Mouse (Mus musculus) neural tube, embryonic 15.5 days (tissue): ENCODE results near the gene Fbln5. TPM values are rescaled to one million over a fixed set of nuclear protein-coding genes. Genes with fewer than 3 reads are reported as not detected.
A peak's percentile ranks its signal among the peaks of the same experiment; 100 is the strongest.

Experiments
- ATAC-seq: fragments of 200-750 bp; cut with Nextera tagmentation; 2 replicates; pipeline ENCODE4 v1.8.0; 2017; ENCODE audit warnings: mild to moderate bottlenecking, moderate TSS enrichment, moderate library complexity; ENCODE audit not compliant: low FRiP score
- H3K27ac ChIP-seq: fragments of 300-500 bp; sonication (generic); replicated peaks from 2 replicates; pipeline ENCODE4 v1.5.1; 2015; ENCODE audit warnings: mild to moderate bottlenecking, inconsistent platforms
- H3K27me3 ChIP-seq: fragments of 300-500 bp; sonication (generic); replicated peaks from 2 replicates; pipeline ENCODE4 v1.6.1; 2015; ENCODE audit warnings: inconsistent platforms
- H3K36me3 ChIP-seq: fragments of 300-500 bp; sonication (generic); 2 replicates; pipeline ENCODE4 v1.6.1; 2015; ENCODE audit warnings: inconsistent platforms
- H3K4me1 ChIP-seq: fragments of 300-500 bp; sonication (generic); 2 replicates; pipeline ENCODE4 v1.6.1; 2015; ENCODE audit warnings: inconsistent platforms
- H3K4me2 ChIP-seq: fragments of 300-500 bp; sonication (generic); 2 replicates; pipeline ENCODE4 v1.6.1; 2015; ENCODE audit warnings: inconsistent platforms, mild to moderate bottlenecking, moderate library complexity
- H3K4me3 ChIP-seq: fragments of 300-500 bp; sonication (generic); replicated peaks from 2 replicates; pipeline ENCODE4 v1.5.1; 2015; ENCODE audit warnings: mild to moderate bottlenecking, inconsistent platforms
- H3K9ac ChIP-seq: fragments of 300-500 bp; sonication (generic); replicated peaks from 2 replicates; pipeline ENCODE4 v1.6.1; 2015; ENCODE audit warnings: mild to moderate bottlenecking, inconsistent platforms
- H3K9me3 ChIP-seq: fragments of 300-500 bp; sonication (generic); replicated peaks from 2 replicates; pipeline ENCODE4 v1.6.1; 2016; ENCODE audit warnings: inconsistent platforms
- whole genome bisulfite sequencing: fragments of 180-500 bp; shearing (Covaris S2); methylation state at CpG from one replicate; pipeline ENCODE4 v1.1.7; 2015; ENCODE audit warnings: mixed read lengths; 5-methylcytosine and 5-hydroxymethylcytosine counted together
- polyA plus RNA-seq: library from polyadenylated mRNA; unstranded; fragments of >200 nt; fragmentation: Nextera tagmentation; extraction: Ambion mirVana; gene quantifications from 2 replicates; pipeline ENCODE4 v1.2.1, GENCODE M21; 2015

The Fbln5 gene
- polyA plus RNA-seq, result 17.2 and 32.3 TPM in 2 replicates

DNA sequence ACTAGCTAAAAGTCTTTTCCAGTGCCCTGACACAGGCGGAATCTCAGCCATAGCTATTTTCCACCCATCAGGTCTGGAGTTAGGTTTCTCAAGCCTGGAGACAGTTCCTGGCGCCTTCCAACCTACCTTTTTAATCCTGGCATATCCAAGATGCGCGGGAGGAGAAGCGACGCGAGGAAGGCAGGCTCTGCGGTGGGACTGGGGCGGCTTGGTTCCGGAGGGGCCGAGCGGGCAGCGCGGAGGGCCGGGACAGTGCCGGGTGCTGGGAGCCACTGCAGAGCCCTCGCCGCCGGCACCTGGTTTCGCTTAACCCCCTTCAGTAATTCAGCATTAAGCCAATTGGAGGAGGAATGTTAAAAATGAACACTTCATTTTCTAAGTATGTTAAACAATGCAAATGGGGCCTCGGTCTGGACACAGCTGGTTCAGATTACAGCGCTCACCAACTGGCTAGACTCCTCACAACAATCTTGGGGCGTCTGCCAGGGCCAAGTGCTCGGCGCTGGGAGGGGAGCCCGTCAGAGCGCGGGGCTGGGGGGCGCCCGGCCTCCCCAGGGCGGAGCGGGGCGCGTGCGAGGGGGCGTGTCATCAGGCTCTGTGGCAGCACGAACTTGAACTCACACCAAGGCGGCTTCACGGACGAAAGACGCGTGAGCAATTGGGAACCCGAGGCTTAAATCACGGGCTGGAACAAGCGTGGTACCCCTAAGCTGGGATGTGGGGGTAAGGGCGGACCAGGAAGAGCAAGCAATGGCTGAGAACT lies at the start of gene Fbln5:
Gene Fbln5 (minus strand): TSS at position 448 of the 763 bp plus-strand sequence.
- Histone ChIP-seq H3K4me2 (peak within 1 kb of the TSS; percentile 99), H3K9ac (peak within 1 kb of the TSS; percentile 43), H3K4me3 (peak within 1 kb of the TSS; percentile 53), H3K9me3 (no peaks in the 10 kb centered on the region), H3K4me1 (peaks cover 16% of the 10 kb centered on the region), H3K27ac (no peak within 1 kb of the TSS), H3K27me3 (peaks cover 12% of the 10 kb centered on the region; the same call in 1 of the 2 replicates), H3K36me3 (no peaks in the 10 kb centered on the region)
- under 1% methylated on average over 46 of the region's 46 CpGs for WGBS
- ATAC-seq, result peak; percentile 69; the same call in 1 of the 2 replicates

DNA sequence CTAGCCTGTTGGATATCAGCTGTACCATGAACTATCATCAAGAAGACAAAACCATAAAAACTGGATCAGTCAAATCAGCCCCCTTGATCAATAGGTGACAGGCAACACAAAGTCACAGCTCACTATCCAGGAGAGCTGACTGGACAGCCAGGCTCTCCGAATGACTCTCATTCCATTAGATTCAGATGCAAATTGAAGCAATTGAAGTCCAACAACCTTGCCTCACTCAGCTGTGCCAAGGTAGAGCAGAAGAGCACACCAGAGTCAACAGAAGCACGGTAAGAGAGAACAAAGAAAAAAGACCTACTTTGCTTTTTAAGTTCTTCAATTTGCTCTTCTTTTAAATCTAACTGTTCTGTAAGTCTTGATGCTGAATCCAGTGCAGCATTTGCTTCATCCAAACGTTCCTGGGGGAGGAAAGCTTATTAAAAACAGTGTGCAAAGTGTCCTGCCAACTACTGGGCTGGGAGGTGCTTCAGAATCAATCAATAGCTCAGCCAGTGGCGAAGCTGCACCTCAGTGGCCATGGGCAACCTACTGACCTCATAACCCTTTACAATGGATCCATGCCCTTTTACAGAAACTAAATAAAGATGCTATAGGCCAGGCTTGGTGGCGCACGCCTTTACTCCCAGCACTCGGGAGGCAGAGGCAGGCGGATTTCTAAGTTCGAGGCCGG lies 43.6 kb upstream of the Fbln5 start:
- Histone ChIP-seq H3K36me3 (peaks cover 34% of the 10 kb centered on the region), H3K9me3 (no peaks in the 10 kb centered on the region), H3K9ac (no peak overlapping the region), H3K4me1 (no peaks in the 10 kb centered on the region), H3K27me3 (no peaks in the 10 kb centered on the region), H3K4me2 (no peak overlapping the region), H3K4me3 (no peak overlapping the region), H3K27ac (no peak overlapping the region)
- 84% methylated on average over 10 of the region's 10 CpGs for WGBS
- ATAC-seq, result no peak

DNA sequence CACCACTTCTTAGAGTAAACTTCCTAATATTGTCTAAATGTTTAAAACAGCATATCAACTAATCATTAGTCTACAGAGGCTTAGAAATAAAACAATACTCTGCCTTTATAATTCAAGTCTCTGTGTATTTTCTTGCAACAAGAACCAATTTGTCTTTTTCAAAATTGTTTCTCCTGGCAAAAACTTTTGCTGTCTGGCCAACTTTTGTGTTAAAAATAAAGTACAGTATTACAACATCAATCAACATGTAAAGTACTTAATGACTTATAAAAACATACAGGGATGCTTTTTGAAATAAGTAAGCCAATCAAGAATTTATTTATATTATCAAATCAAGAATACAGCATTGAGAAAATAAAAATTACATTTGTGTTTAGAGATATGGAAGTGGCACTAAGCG lies 41.4 kb upstream of the Fbln5 start:
- WGBS, result 100% methylated on average over 1 of the region's 1 CpGs
- no peak overlapping the region for H3K9ac ChIP-seq
- ATAC-seq, result no peak
- H3K4me1 ChIP-seq, result no peaks in the 10 kb centered on the region
- no peaks in the 10 kb centered on the region for H3K27me3 ChIP-seq
- no peak overlapping the region for H3K4me2 ChIP-seq
- H3K36me3 ChIP-seq, result peaks cover 18% of the 10 kb centered on the region
- no peak overlapping the region for H3K27ac ChIP-seq
- H3K9me3 ChIP-seq, result no peaks in the 10 kb centered on the region
- no peak overlapping the region for H3K4me3 ChIP-seq

DNA sequence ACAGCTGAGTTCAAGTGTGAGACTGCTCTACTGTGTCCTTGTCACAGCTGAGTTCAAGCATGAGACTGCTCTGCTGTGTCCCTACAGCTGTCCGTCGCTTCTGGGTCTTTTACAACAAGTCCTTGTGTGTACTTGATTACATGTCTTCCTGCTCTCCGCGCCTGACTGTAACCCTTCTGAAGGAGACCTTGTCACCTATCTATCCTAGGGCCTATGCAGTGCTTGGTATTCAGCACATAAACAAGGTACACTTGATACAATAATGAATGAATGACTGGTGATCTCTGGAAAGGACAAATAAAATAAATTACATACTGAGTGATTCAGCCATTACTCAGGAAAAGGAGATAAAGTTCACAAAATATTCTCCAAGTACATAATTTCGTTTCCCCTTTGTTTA lies 39.2 kb upstream of the Fbln5 start:
- WGBS, result 94% methylated on average over 5 of the region's 5 CpGs
- Histone ChIP-seq H3K36me3 (peaks cover 14% of the 10 kb centered on the region), H3K4me1 (no peaks in the 10 kb centered on the region), H3K27me3 (no peaks in the 10 kb centered on the region), H3K9ac (no peak overlapping the region), H3K27ac (no peak overlapping the region), H3K4me3 (no peak overlapping the region), H3K9me3 (no peaks in the 10 kb centered on the region), H3K4me2 (no peak overlapping the region)
- ATAC-seq, result no peak

DNA sequence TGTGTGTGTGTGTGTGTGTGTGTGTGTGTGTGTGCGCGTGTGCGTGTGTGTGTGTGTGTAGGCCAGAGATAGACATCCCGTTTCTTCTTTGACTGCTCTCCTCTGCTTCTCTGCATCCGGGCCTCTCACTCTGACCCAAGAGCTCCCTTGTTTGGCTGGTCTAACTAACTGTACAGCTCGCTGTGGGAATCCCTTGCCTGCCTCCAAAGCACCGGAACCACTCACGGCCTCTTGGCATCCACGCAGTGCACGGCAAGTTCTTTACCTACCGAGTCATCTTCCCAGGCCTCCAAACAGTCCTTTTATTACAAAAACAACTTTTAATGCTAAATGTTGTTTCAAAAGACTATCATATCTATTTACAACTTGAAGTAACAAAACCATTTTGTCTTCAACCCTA lies 35.5 kb upstream of the Fbln5 start:
- no peak for ATAC-seq
- Histone ChIP-seq H3K27ac (no peak overlapping the region), H3K9me3 (no peaks in the 10 kb centered on the region), H3K4me2 (no peak overlapping the region), H3K27me3 (no peaks in the 10 kb centered on the region), H3K9ac (no peak overlapping the region), H3K4me3 (no peak overlapping the region), H3K36me3 (no peaks in the 10 kb centered on the region), H3K4me1 (no peaks in the 10 kb centered on the region)
- 94% methylated on average over 11 of the region's 11 CpGs for WGBS

DNA sequence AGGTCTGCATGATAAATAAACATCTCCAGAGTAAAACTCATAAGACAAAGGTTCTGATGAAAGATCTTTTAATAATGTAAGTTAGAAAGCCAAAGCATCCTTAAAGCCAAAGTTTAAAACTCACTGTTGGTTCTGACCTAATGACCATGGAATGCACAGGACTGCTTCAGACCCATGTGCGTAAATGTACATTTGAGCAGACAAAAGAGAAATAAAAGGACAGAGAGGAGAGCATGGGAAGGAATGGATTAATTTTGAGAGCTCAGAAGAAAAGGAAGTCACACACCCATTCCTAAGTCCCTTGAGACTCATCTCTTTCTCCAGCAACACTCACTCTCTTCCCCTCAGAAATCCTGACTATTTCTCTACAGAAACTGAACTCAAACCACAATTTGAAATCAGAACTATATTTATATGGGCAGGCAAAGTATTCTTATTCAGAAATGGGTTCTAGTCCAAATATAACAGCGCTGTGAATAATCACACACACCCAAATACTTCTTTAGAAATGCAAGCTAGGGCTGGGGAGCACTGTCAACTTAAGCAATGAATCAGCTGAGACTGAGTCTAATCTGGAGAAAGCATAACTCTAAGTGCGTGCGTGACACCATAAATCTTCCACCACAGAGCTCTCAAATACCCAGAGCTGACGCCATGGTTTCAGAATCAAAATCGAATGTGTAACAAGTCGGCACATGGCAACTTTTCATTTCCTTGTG lies 33.1 kb upstream of the Fbln5 start:
- H3K4me3 ChIP-seq, result no peak overlapping the region
- no peaks in the 10 kb centered on the region for H3K36me3 ChIP-seq
- no peak overlapping the region for H3K27ac ChIP-seq
- no peaks in the 10 kb centered on the region for H3K27me3 ChIP-seq
- no peaks in the 10 kb centered on the region for H3K4me1 ChIP-seq
- no peak for ATAC-seq
- 75% methylated on average over 7 of the region's 7 CpGs for WGBS
- H3K4me2 ChIP-seq, result no peak overlapping the region
- H3K9ac ChIP-seq, result no peak overlapping the region
- no peaks in the 10 kb centered on the region for H3K9me3 ChIP-seq

DNA sequence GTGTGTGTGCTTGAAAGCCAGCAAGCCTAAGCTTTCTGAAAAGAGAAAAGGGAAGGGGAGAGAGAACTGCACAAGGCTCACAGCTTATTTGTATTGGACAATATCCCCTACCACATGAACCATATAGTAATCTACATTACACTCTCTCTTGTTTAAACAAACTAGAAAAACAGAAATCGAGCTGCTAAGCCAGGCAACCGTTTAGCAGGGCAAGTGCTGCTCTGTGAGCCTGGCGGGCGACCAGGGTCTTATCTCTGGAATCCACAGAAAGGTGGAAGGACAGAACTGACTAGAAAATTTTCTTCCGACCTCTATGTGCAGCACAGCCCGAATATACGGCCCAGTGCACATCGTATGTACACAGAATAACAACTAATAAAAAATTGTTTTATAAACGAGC lies 32.5 kb upstream of the Fbln5 start:
- Histone ChIP-seq H3K27ac (no peak overlapping the region), H3K4me2 (no peak overlapping the region), H3K4me3 (no peak overlapping the region), H3K4me1 (no peaks in the 10 kb centered on the region), H3K27me3 (no peaks in the 10 kb centered on the region), H3K9ac (no peak overlapping the region), H3K36me3 (peaks cover 5% of the 10 kb centered on the region; the same call in 1 of the 2 replicates), H3K9me3 (no peaks in the 10 kb centered on the region)
- no peak for ATAC-seq
- WGBS, result 91% methylated on average over 9 of the region's 9 CpGs

DNA sequence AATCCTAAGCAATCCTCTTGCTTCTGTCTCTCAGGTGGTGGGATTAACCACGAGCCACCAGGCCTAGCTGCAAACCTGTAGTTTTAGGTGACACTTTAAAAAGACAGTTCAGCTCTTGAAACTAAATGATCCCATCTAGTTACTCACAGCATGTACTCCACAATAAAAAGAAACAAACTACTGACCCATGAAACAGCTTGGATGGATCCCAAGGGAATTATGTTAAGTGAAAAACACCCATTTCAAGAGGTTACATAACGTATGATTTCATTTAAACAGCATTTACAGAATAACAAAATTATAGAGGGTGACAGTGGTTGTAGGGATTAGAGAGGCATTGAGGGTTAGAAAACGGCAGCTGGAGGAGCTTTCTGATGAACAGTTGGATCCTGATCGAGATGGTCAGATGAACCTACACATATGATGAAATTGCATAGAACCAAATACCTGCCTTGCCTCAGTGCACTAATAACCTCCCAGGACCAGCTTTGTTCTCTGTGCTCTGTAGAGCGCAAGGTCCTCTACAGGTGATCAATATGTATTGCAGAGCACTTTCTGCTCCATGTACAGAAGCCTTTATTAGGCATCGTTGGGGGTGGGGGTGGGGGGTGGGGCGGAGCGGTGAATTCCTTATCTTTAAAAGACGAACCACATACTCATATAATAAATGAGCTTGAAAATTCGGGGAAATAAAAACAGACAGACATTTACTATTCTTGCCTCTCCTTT lies 17.9 kb upstream of the Fbln5 start:
- no peak overlapping the region for H3K4me2 ChIP-seq

DNA sequence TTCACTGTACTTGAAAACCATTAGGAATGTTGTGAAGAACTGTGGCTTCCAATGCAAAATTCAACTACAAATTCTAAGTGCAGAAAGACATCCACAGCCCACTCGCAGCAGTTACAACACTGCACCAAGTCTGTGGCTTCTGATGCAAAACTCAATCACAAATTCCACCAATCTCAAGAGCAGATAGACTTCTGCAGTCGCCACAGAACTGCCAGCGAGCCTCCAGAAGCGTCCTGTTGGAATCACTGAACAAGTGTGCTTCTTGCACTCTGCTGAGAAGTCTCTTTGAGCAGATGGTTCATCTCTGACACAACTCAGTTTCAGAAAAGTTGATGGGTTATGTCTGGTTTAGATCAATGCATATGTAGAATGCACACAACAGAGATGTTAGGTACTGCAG lies 15.9 kb upstream of the Fbln5 start:
- no peak for ATAC-seq
- Histone ChIP-seq H3K36me3 (peaks cover 39% of the 10 kb centered on the region), H3K4me2 (no peak overlapping the region), H3K9ac (no peak overlapping the region), H3K9me3 (no peaks in the 10 kb centered on the region), H3K4me3 (no peak overlapping the region), H3K27me3 (no peaks in the 10 kb centered on the region), H3K27ac (no peak overlapping the region), H3K4me1 (no peaks in the 10 kb centered on the region)
- WGBS, result 96% methylated on average over 4 of the region's 4 CpGs

More for the DNA sequence above, 17.9 kb upstream of the Fbln5 start:
- Histone ChIP-seq H3K4me1 (no peaks in the 10 kb centered on the region), H3K27ac (no peak overlapping the region), H3K9ac (no peak overlapping the region), H3K9me3 (no peaks in the 10 kb centered on the region), H3K36me3 (peaks cover 39% of the 10 kb centered on the region), H3K4me3 (no peak overlapping the region), H3K27me3 (no peaks in the 10 kb centered on the region)
- 91% methylated on average over 10 of the region's 10 CpGs for WGBS
- no peak for ATAC-seq

DNA sequence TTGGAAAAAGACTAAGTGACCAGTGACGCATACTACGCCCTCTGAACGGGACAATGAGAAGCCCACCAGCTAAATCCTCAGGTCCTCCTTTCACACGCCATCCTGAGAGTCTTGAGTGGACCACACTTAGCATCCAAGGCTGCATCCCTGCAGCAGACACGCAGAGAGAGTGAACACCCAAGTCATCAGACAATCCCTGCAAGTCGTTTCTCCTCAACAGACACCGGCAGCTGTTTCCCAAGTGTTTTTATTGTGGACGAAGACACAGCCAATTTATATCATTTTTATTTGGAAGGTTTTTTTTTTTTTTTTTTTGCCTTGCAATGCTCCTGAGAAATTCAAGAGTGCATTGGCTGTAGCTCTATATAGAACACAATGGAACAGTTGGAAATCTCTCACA lies 14.9 kb upstream of the Fbln5 start:
- no peak overlapping the region for H3K4me2 ChIP-seq
- WGBS, result 92% methylated on average over 8 of the region's 8 CpGs
- H3K27me3 ChIP-seq, result no peaks in the 10 kb centered on the region
- H3K27ac ChIP-seq, result no peak overlapping the region
- H3K9ac ChIP-seq, result no peak overlapping the region
- H3K36me3 ChIP-seq, result peaks cover 38% of the 10 kb centered on the region
- no peaks in the 10 kb centered on the region for H3K4me1 ChIP-seq
- H3K4me3 ChIP-seq, result no peak overlapping the region
- no peaks in the 10 kb centered on the region for H3K9me3 ChIP-seq
- ATAC-seq, result no peak

DNA sequence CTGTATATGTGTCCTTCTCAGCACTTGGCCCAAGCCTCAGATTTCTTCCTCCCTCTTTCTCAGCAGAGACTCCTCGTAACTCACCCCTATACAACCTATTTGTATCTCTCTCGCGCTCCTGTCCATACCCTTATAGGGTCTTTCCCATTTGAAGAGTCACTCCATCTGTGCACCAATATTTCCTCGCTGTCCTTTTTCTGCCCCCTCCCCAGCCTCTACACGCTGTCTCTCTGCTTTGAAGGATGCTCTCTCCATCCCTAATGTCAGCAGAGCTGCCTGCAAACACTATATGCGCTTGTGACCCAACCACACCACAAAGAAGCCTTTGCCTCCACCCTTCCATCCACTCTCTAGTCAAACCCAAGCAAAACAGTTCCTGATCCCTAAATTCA lies 14.3 kb upstream of the Fbln5 start:
- H3K27ac ChIP-seq, result no peak overlapping the region
- WGBS, result 96% methylated on average over 6 of the region's 6 CpGs
- H3K36me3 ChIP-seq, result peaks cover 32% of the 10 kb centered on the region
- H3K4me1 ChIP-seq, result no peaks in the 10 kb centered on the region
- no peaks in the 10 kb centered on the region for H3K9me3 ChIP-seq
- H3K4me3 ChIP-seq, result no peak overlapping the region
- H3K9ac ChIP-seq, result no peak overlapping the region
- no peaks in the 10 kb centered on the region for H3K27me3 ChIP-seq
- no peak for ATAC-seq
- no peak overlapping the region for H3K4me2 ChIP-seq
